Mouse (Mus musculus) forebrain, postnatal 0 days (tissue): ENCODE measurements around the gene Prune2. TPM values are rescaled to one million over a fixed set of nuclear protein-coding genes. Genes with fewer than 3 reads are reported as not detected.

Experiments used
- ATAC-seq: fragments of 200-750 bp; cut with Nextera tagmentation; 2 replicates; pipeline ENCODE4 v1.8.0; 2017; ENCODE audit warnings: mild to moderate bottlenecking, moderate library complexity
- DNase-seq: peaks from one replicate; pipeline ENCODE4 v3.0.0-alpha.2; 2015
- H3K27ac ChIP-seq: fragments of 300-500 bp; sonication (generic); 2 replicates; pipeline ENCODE4 v1.5.1; 2014; ENCODE audit warnings: low read depth, mild to moderate bottlenecking, antibody characterized with exemption, low read length, moderate library complexity, mixed read lengths
- H3K27me3 ChIP-seq: fragments of 300-500 bp; sonication (generic); 2 replicates; pipeline ENCODE4 v1.6.1; 2014; ENCODE audit warnings: mild to moderate bottlenecking, low read length, mixed read lengths; ENCODE audit not compliant: insufficient read depth
- H3K36me3 ChIP-seq: fragments of 300-500 bp; sonication (generic); 2 replicates; pipeline ENCODE4 v1.6.1; 2014; ENCODE audit warnings: mild to moderate bottlenecking, moderate library complexity; ENCODE audit not compliant: insufficient read depth
- H3K4me1 ChIP-seq: fragments of 300-500 bp; sonication (generic); 2 replicates; pipeline ENCODE4 v1.6.1; 2014; ENCODE audit warnings: antibody characterized with exemption; ENCODE audit not compliant: insufficient read depth
- H3K4me2 ChIP-seq: fragments of 300-500 bp; sonication (generic); 2 replicates; pipeline ENCODE4 v1.6.1; 2014; ENCODE audit warnings: low read depth, mild to moderate bottlenecking, moderate library complexity
- H3K4me3 ChIP-seq: fragments of 300-500 bp; sonication (generic); 2 replicates; pipeline ENCODE4 v1.5.1; 2014; ENCODE audit warnings: low read depth, low read length, mixed read lengths
- H3K9ac ChIP-seq: fragments of 300-500 bp; sonication (generic); 2 replicates; pipeline ENCODE4 v1.6.1; 2014; ENCODE audit warnings: mild to moderate bottlenecking
- H3K9me3 ChIP-seq: fragments of 300-500 bp; sonication (generic); 2 replicates; pipeline ENCODE4 v1.6.1; 2016; ENCODE audit warnings: low read length
- CTCF ChIP-seq: sonication (generic); IDR thresholded peaks from 2 replicates; pipeline ENCODE4 v1.5.1; 2016; ENCODE audit warnings: antibody characterized with exemption, control low read depth, low read depth
- WGBS: fragments of 180-500 bp; shearing (Covaris S2); extraction: QIAGEN DNeasy Blood & Tissue Kit; methylation state at CpG from one replicate; pipeline ENCODE4 v1.1.7; 2014; 5-methylcytosine and 5-hydroxymethylcytosine counted together
- polyA plus RNA-seq: library from polyadenylated mRNA; unstranded; fragments of >200 nt; fragmentation: Nextera tagmentation; extraction: Ambion mirVana; gene quantifications from 2 replicates; pipeline ENCODE4 v1.2.1, GENCODE M21; 2015
- total RNA-seq: library from RNA; depleted of rRNA; stranded (reverse); fragments of >200 nt; gene quantifications from 2 replicates; pipeline ENCODE4 v1.2.3, GENCODE M21; 2014; rRNA removed

Gene Prune2
- total and polyA plus RNA-seq, 2 experiments from 2014 or later, result 7.2 to 13.1 TPM

- TF ChIP-seq CTCF, result no peak
- Histone ChIP-seq H3K27me3 (no peaks in the 10 kb centered on the region), H3K36me3 (no peaks in the 10 kb centered on the region), H3K4me2 (no peak overlapping the region), H3K4me3 (no peak overlapping the region), H3K27ac (no peak overlapping the region), H3K4me1 (no peaks in the 10 kb centered on the region), H3K9me3 (no peaks in the 10 kb centered on the region), H3K9ac (no peak overlapping the region)
- 18% methylated on average over 3 of the region's 3 CpGs for WGBS
- DNase-seq (no peak), ATAC-seq (no peak; the same call in 1 of the 2 replicates)
Measured at GRCm38 (mm10) chr19:17271179-17271622, 315.3 kb downstream of the Prune2 start.

GRCm38 (mm10) chr19:17272988-17273387 lies 317.1 kb downstream of the Prune2 start:
- Histone ChIP-seq H3K4me3 (no peak overlapping the region), H3K4me2 (no peak overlapping the region), H3K27me3 (no peaks in the 10 kb centered on the region), H3K9me3 (no peaks in the 10 kb centered on the region), H3K9ac (no peak overlapping the region), H3K36me3 (no peaks in the 10 kb centered on the region), H3K4me1 (no peaks in the 10 kb centered on the region), H3K27ac (no peak overlapping the region)
- DNase-seq, result no peak
- TF ChIP-seq CTCF, result no peak
- 89% methylated on average over 2 of the region's 2 CpGs for WGBS
- ATAC-seq, result no peak

Other genes with a start within 250 kb of the Prune2 start
- 19.2 and 23.5 TPM in 2 replicates for gene Vps13a, start 175.2 kb upstream of the Prune2 start, total RNA-seq
- gene Vps13a, start 175.2 kb upstream of the Prune2 start, polyA plus RNA-seq, result 3.2 and 5.4 TPM in 2 replicates
- gene Foxb2, start 82.3 kb upstream of the Prune2 start, total RNA-seq, result 0.62 and 1.4 TPM in 2 replicates
- 0.30 TPM in 1 of 2 replicates, not detected in the other for gene Foxb2, start 82.3 kb upstream of the Prune2 start, polyA plus RNA-seq